Mouse (Mus musculus): ENCODE data around the gene Emsy.
A peak's percentile ranks its signal among the peaks of the same experiment; 100 is the strongest.

GRCm38 (mm10) chr7:98682821-98683220, 26.2 kb upstream of the Emsy start:
- TF ChIP-seq CTCF (conservative IDR thresholded peaks at IDR 0.05 in 1 of 2, IDR thresholded peaks at IDR 0.05 in 1 of 2; ENCODE audit: low read depth in 2 of 2, low read length in 2 of 2) (peak in 1 of 2 experiments; percentile 21; a peak in 1 of 4 replicates), ZC3H11A (IDR thresholded peaks at IDR 0.05; ENCODE audit: low read depth, low read length) (no peak), EP300 (IDR thresholded peaks at IDR 0.05; ENCODE audit: low read length) (no peak), SIN3A (IDR thresholded peaks at IDR 0.05; ENCODE audit: low read length) (no peak), USF1 (IDR thresholded peaks at IDR 0.05; ENCODE audit: low read depth, low read length) (no peak)

Data from CH12.LX (cell line).